Mouse (Mus musculus) heart, postnatal 14 days (tissue): ENCODE measurements around the gene Dnajb13. TPM values are rescaled to one million over a fixed set of nuclear protein-coding genes. Genes with fewer than 3 reads are reported as not detected.
"Not testable (repeated sequence)": the region's sequence is repeated elsewhere in the genome, so short reads cannot be mapped to it uniquely, and the experiment has no call there.

Experiments used
- DNase-seq, 2 experiments: peaks; one replicate each; pipeline ENCODE4 v3.0.0; 2021 to 2022
- intact Hi-C: fragments of 180-260 bp; cut with DNase I; formaldehyde crosslinking; loops from one replicate; pipeline ENCODE4 v1.15.1; 2025
- total RNA-seq, 2 experiments: library from RNA; stranded (reverse); gene quantifications; 2 replicates each; pipeline ENCODE4 v1.2.3; 2021

Gene Dnajb13
- total RNA-seq, 2 experiments from 2014 or later: not detected

GRCm38 (mm10) chr7:100493484-100494414 is 21.0 kb downstream of the Dnajb13 start:
- peak; percentile 47 to 68 for DNase-seq
- intact Hi-C loops: loop anchor here (2.0 kb wide), 2 partner anchors 29 to 65 kb away; no protein-coding TSS in a partner anchor

- DNase-seq: peak; percentile 88 to 90
- intact Hi-C loops: loop anchor here (2.0 kb wide), 2 partner anchors 28 to 64 kb away; no protein-coding TSS in a partner anchor
These were observed 21.7 kb downstream of the Dnajb13 start, which contains the start of gene Ucp2 for GRCm38 (mm10) chr7:100493117-100493483. TSS of gene Ucp2 (plus strand) at chr7:100493337.

DNA sequence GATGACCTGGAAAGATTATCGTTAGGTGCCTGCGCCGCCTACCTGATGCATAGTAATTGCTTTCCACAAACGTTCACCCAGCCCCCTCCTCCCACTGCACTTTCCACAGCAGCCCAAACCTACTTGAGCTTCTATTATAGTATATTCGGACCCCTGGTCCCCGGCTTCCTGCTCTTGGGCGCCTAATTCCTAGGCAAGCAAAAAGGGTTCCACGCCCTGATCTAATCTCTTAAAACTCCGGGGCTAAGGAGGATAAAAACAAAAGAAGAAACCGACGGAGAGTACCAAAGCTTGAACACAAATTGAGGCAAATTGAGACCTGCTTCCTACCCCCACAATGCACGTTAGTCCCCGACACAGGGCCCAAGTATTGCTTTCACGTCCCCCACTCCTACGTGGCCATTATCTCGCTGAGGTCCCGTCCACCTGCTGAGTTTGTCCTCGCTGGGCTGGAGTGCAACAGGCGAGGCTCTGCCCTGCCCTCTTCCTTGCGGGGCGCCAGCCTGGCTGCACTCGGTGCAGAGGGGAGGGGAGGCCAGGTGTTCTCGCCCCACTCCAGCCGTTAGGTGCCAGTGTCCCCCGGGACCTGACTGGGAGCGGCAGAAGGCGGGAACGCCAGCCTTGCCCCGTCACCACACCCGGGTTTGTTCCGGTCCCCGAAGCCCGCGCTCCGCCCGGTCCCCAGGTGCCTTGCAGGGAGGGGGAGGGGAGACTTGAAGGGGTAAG is 22.2 kb downstream of the Dnajb13 start:
- peak in 1 of 2 experiments; percentile 67 for DNase-seq
- intact Hi-C loops: loop anchor here (2.0 kb wide), 2 partner anchors 28 to 64 kb away; no protein-coding TSS in a partner anchor

DNA sequence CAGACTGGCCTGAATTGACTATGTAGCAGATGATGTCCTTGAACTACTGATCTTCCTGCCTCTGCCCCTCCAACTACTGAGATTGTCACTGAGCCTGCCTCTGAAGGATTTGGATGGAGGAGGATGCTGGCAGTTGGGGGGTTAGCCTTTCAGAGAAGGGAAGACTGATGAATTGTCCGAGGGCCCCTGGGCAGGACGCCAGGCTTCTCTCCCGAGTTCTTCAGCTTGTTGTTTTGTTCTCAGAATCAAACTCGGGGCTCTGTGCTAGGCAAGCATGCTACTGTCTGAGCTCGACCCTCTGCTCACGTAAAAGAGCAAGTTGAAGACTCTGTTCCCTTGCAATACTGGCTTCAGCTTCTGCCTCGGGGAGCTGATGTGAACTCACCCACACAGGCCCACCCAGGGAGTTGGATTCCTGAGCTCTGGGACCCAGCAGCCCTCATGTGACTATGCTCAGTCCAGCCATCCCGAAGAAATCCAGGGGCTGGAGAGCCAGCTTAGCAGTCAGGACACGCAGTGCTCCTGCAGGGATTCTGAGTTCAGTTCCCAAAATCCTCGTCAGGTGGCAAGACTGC is 26.2 kb downstream of the Dnajb13 start:
- no peak for DNase-seq
- intact Hi-C loops: no loop called here

DNA sequence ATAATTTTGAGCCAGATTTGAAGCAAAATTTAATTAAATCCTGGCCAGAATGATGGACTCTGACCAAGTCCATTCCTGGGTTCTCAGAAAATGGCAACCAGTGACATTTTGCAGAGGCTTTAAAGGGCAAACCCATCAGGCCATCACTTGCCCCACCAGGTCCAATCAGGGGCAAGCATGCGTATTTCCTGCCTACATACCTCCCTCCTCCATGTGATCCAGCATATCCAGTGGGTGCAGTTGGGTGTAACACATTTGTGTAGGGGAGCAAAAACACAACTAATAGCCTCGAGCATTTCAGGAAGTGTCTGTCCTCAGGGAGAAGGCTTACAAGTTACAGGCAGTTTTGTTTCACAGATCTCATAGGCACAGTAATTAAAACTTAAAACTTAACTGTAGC is 27.5 kb downstream of the Dnajb13 start:
- intact Hi-C loops: no loop called here
- DNase-seq: no peak

DNA sequence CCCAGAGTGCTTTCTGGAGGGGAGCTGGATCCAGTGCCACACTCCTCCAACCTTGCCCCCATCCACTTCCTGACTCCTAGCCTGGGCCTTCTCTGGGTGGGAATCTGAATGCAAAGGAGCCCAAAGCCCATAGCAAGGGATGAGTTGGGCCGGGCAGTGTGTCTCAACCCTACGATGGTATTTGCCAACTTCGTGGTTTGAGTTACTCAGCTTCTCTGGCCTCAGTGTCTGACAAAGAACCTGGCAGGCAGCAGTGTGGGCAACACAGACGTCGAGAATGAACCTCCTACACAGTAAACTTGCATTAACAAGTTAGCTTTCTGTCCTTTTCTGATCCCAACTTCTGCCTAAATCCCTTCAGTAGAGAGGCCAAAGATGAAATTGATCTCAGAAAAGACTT is 30.3 kb downstream of the Dnajb13 start:
- DNase-seq: no peak
- intact Hi-C loops: no loop called here

DNA sequence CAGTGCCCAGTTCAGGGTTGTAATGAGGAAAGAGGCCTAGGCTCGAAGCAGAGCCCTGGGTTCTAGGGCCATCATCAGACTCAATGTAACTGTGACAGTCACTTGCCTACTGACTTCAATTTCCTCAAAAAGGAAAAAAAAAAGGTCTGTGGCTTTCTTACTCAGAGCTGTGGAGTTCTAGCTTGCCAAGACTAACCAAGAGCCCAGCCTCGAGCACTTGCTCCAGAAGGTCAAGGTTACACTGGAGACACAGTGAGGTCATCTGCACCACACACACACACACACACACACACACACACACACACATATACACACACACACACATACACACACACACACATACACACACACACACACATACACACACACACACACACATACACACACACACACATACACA is 32.7 kb downstream of the Dnajb13 start:
- DNase-seq, intact Hi-C loops: not testable (repeated sequence)

DNA sequence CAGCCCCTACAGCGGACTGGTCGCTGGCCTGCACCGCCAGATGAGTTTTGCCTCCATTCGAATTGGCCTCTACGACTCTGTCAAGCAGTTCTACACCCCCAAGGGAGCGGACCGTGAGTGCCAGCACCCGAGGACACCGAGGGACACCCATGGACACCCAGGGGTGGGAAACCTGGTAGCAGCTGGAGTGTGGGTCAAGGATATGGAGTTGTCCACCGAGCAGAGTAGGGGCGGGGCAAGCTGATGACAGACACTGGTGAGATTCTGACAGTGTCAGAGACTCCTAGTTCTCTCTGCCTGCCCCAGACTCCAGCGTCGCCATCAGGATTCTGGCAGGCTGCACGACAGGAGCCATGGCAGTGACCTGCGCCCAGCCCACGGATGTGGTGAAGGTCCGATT is 34.6 kb downstream of the Dnajb13 start:
- no peak for DNase-seq
- intact Hi-C loops: no loop called here

DNA sequence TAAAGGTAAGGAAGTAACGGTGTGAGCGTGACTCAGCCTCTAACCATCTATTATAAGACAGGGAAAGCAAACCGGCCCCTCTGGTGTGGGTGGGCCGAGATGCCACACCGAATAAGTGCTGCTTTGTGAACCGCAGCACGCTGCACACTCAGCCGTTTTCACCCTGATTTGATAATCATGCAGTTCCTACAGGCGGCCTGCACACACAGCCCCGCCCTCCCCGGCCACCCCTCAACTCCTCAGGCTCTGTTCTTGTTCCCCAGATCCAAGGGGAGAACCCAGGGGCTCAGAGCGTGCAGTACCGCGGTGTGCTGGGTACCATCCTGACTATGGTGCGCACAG is 35.0 kb downstream of the Dnajb13 start:
- intact Hi-C loops: no loop called here
- no peak for DNase-seq

GRCm38 (mm10) chr7:100479100-100479822 is 35.5 kb downstream of the Dnajb13 start:
- intact Hi-C loops: no loop called here
- DNase-seq: no peak

DNA sequence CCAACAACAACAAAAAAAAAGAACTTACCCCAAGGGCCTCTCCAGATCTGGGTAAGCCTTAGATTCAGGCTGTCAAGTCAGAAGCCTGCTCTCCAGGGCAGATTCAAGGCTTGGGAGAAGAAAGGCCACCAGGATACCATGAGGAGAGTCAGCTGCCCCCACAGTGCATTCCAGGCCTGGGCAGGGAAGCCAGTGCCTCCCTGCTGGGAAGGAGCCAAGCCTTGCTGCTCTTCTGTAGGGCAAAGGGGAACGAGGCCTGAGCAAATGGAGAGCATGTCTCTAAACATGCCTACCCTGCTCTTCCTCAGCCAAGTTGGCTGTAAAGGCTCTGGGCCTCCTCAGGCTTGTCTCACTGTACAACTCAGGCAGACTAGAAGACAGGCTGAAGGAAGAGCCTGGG is 40.1 kb downstream of the Dnajb13 start:
- intact Hi-C loops: no loop called here
- DNase-seq: peak; percentile 67 to 82

DNA sequence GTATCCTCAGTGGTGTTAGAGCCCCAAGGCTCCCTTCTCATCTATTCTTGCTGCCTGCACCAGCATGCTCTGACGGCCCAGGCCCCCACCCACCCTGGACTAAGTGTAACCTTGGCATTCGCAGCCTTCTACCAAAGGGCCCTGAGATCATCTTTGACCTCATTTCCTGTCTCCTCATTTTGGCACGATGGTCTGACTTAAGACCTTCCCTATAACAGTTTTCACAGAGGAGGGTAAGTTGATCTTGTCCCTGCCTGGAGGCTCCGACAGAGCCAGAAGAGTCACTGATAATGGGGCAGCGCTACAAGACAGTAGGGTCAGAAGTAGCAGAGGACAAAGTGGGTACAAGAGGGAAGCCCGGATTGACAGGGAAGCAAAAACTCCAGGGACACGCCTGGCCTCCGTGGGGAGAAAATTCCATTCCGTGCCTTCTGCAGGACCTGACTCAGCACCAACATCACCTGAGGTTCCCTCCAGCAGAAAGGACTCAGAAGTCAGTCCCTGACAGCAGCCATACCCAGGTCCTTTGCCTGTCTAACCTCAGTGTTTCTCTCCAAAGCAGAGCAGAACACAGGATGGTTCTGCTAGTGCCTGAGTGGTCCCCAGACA is 40.8 kb downstream of the Dnajb13 start:
- no peak for DNase-seq
- intact Hi-C loops: no loop called here

DNA sequence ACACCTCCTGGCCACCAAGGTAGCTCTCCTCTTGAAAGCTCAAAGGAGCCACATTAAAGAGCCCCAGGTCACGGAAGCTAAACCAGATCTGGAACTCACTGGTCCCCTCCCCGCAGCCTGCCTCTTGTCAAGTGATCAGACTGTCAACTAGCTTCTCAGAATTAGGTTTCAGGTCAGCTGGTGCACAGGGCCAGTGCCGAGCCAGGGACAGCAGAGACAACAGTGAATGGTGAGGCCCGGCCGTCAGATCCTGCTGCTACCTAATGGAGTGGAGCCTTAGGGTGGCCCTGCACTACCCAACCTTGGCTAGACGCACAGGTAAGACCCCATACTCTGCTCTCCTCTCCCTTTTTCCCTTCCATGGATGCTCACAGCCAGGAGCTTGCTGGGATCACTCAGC is 42.0 kb downstream of the Dnajb13 start, which contains the start of gene Ucp3:
Ucp3 (plus strand) TSS at position 214 of the 400 bp plus-strand sequence.
- peak; percentile 29 to 63 for DNase-seq
- intact Hi-C loops: no loop called here

DNA sequence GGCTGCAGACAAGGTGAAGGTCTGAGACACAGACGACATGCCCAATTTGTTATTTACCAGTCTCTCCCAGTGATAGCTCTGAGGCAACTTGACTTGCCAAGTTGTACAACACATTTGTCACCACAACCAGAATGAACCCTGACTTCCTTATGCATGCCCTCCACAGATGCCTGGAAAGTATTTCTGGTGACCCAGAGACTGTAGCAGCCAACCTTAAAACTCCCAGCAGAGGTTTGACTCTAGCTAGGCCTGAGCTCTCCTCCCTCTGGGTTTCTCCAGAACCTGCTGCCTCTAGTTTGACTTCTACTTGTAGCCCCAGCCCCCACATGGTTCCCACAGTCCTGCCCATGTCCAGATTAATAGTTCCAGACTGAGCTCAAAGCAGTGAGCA is 43.4 kb downstream of the Dnajb13 start:
- no peak for DNase-seq
- intact Hi-C loops: no loop called here

GRCm38 (mm10) chr7:100470796-100471406 is 43.9 kb downstream of the Dnajb13 start:
- no peak for DNase-seq
- intact Hi-C loops: no loop called here

- intact Hi-C loops: no loop called here
- no peak for DNase-seq
These were observed 45.3 kb downstream of the Dnajb13 start for GRCm38 (mm10) chr7:100469502-100469901.

DNA sequence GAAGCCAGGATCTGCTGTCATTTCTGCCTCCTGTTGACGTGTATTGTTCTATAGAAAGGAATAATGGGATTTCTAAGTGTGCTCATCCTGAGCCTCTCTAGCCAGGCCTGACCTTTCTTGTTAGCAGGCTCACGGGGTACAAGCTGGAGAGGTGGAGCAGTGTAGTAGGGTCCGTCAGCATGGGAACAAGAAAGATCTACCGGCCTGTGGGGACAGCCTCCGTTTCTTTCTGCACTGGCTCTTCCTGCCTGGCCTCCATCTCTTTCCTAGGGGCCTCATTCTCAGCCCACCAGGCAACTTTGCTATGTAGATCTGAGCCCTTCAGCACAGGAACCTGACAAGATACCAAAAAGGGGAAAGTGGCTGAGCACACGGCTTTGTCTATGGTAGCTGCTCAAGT is 46.0 kb downstream of the Dnajb13 start:
- intact Hi-C loops: no loop called here
- DNase-seq: no peak

DNA sequence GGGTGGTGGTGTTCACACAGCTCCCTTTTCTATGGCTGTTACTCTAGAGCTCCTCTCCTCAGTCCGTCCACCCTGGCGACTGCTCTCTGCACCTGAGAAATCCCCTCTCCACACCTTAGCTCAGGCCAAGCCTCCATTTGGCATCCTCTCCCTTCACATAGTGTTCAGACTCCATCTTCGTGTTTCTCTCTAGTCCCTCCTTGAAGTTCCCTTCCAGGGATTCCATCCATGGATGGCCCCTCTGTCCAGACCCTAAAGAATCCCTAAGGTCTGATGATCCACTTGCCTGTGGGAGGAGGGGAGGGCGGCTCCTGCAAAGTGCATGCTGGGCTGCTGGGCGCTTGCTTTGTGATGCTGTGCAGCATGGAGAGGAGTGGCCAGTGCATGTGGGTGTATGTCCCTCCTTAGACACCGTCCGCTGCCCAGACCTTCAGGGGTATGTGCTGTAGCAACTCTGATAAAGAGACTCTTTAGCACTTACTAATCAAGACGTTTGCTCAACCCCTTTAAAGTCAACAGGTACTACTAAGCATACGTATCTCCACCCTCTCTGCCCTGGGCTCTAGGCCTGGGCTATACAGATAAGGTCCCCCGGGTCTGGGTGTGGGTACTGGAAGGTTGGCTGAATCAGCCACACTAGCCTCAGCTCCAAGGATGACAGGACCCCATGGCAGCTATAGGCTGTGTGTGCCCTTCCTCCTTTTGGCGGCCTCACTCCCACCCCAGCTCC is 47.8 kb downstream of the Dnajb13 start:
- no peak for DNase-seq
- intact Hi-C loops: no loop called here
